Mouse (Mus musculus): ENCODE measurements around the gene Nfkb1.

Nfkb1 gene

GRCm38 (mm10) chr3:135670869-135671268 lies 20.5 kb downstream of the Nfkb1 start:
- DNase-seq (ENCODE audit: low read depth, low spot score): no peak

DNA sequence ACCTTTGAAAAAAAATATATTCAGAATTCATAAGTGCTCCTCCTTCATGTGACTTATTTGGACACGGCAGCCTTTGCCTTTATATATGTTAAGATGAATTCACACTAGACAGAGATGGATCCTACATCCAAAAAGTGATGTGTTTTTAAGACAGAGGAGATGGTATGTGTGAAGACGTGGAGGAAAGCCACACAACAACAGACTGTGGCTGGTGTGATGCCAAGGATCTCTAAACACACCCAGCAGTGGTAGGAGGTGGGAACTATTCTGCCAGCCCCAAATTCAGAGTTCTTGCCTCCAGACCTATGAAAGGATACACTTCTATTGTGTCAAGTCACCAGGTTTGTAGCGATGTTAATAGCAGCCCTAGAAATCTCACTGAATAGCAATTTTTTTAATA lies 24.3 kb downstream of the Nfkb1 start:
- no peak for DNase-seq (ENCODE audit: low read depth, low spot score)

- no peak for DNase-seq (ENCODE audit: low read depth, low spot score)
Observed at GRCm38 (mm10) chr3:135665777-135666259, 25.5 kb downstream of the Nfkb1 start.

DNA sequence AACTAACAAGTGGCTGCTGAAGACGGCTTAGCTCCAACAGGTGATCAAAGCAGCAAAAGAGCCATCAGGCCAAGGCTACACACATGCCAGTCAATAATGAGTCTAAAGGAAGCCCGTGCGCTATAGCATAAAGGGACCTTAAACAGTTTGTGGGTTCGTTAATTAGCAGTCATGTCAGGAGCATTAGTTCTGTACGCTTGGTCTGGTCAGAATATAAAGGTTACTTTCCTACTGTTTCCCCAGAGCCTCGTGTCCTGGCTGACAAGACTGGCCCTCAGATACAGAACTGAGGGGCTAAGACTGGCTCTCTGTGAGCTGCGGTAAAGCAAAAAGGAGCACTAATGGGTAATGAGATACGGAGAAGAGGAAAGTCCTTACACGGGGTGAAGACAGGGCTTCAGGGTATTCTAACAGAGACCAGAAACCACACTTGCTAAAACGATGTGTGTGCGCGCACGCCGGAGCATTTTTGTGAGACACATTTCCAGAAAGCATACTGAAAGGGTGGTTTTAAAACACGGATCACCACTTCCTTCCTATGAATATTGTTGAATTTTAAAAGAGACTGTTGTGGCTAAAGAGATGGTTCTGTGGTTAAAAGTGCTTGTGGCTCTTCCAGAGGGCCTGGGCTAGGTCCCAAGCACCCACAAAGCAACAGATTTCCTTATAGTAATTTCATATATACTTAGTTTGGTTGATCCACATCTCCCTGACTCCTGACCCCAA lies 29.0 kb downstream of the Nfkb1 start:
- no peak for DNase-seq (ENCODE audit: low read depth, low spot score)

GRCm38 (mm10) chr3:135661707-135662106 lies 29.6 kb downstream of the Nfkb1 start:
- no peak for DNase-seq (ENCODE audit: low read depth, low spot score)

DNA sequence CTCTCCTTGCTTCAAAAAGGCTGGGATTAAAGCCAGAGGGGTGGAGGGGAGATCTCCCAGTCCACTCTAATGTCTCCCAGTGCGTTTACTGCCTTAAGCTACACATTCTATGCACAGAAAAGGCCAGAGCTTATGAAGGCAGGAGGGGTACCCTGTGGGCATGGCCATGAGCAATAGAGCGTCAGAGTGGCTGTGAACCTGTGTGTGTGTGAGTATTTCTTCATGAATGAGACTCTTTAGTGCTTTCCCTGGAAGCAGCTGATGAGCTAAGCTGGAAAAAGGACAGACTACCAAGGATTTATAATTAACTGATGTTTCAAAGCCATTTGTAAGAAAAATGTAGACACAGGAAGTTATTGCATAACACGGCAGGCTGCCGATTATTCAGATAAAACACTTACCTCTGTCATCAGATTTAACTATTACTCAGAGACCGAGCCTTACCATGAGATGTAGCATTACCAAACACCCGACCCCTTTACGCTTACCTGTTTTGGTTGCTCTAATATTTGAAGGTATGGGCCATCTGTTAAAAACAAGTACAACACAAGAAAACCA lies 32.7 kb downstream of the Nfkb1 start:
- no peak for DNase-seq (ENCODE audit: low read depth, low spot score)

DNA sequence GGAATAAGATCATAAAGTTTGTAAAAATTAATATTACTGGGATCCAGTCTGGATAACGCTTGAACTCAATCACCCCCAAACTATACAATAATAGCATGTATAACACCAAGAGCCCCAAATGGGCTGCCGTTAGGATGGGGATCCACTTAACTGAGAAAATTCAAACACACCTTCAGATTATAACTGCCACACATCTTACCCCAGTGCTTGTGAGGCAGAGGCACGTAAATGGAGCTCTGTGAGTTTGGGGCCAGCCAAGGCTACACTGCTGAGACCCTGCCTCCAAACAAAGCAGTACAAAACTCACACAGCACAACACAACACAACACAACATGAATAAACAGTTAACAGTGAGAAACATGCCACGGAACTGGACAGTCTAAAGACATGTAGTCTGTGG lies 35.2 kb downstream of the Nfkb1 start:
- no peak for DNase-seq (ENCODE audit: low read depth, low spot score)

- DNase-seq (ENCODE audit: low read depth, low spot score): no peak
Observed at GRCm38 (mm10) chr3:135650773-135651555, 40.4 kb downstream of the Nfkb1 start.

DNA sequence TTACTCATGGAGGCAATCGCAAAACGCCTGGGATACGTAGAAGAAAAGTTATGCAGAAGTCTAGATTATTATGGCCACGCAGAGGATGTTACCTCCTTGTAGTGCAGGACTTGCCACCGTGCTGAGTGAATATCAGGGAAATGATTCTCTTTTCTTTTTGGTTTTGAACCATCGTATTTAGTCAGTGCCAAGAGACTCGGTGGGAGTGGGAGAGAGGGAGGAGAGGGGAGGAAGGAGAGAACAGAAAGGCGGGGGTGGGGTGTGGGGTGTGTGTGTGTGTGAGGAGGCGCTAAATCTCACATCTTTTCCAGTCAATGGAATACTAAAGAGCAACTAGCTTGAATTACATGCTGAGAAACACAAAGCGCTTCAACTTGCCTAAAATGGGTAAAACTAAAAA lies 41.5 kb downstream of the Nfkb1 start:
- DNase-seq (ENCODE audit: low read depth, low spot score): no peak

DNA sequence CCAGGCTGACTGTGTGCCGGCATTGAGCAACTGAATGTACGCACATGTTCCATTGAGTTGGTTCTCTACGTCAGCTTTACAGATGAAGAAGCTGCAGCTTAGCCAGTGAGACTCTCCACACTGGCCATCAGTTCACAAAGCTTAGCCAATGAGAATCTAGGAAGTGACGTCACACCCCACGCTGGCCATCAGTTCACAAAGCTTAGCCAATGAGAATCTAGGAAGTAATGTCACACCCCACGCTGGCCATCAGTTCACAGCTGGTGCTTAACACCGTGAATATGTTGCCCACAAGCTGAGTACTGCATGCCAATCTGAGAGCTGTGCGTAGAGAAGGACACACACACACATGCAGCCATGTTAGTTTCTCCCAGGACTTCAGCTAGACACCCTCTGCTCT lies 42.8 kb downstream of the Nfkb1 start:
- DNase-seq (ENCODE audit: low read depth, low spot score): no peak

- DNase-seq (ENCODE audit: low read depth, low spot score): no peak
Observed at GRCm38 (mm10) chr3:135646622-135647021, 44.7 kb downstream of the Nfkb1 start.

DNA sequence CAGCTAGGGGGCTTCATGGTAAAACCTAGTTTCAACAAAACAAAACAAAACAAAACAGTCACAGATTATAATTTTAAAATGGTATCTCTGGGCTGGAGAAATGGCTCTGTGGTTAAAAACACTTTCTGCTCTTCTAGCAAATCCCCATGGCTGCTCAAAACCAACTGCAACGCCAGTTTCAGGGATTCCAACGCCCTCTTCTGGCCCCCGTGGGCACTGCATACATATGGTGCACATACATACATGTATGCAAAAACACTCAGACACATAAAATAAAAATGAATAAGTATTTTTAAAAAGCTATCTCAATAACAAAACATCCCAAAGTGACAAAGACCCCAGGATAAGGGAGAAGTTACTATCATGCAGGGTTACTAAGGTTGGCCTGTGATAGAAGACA lies 46.4 kb downstream of the Nfkb1 start:
- no peak for DNase-seq (ENCODE audit: low read depth, low spot score)

DNA sequence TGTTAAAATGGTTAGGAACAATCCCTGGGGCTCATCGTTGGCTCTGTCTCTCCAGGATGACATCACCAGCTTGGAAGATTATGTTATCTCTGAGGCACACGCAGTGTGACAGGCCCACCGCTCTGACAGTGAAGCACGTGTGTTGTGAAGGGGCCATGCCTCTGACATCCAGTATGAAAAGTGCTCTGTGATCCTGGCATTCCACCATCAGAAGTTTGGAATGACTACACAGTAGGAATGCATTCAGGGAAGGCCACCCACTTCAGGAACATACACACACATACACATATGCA lies 49.8 kb downstream of the Nfkb1 start:
- DNase-seq (ENCODE audit: low read depth, low spot score): no peak

- no peak for DNase-seq (ENCODE audit: low read depth, low spot score)
Observed at GRCm38 (mm10) chr3:135640856-135641622, 50.3 kb downstream of the Nfkb1 start.

GRCm38 (mm10) chr3:135640203-135640602 lies 51.1 kb downstream of the Nfkb1 start:
- no peak for DNase-seq (ENCODE audit: low read depth, low spot score)

- no peak for DNase-seq (ENCODE audit: low read depth, low spot score)
Observed at GRCm38 (mm10) chr3:135637592-135637991, 53.8 kb downstream of the Nfkb1 start.

DNA sequence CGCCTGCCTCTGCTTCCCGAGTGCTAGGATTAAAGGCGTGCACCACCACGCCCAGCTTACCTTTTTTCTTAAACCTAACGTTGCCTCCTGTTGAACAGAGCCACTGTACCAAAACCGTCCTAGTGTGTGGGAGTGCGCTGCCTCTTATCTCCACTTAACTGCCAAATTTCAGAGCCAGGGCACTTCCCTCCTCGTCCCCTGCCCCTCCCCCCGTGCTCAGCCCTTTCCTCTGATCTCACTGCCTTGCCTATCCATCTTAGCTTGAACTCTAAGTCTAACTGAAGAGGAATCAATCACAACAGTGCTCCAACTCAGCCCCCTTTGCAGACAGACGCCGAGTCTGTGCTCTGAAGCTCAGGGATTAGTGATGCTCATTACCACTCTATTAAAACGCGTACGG lies 54.9 kb downstream of the Nfkb1 start:
- no peak for DNase-seq (ENCODE audit: low read depth, low spot score)

DNA sequence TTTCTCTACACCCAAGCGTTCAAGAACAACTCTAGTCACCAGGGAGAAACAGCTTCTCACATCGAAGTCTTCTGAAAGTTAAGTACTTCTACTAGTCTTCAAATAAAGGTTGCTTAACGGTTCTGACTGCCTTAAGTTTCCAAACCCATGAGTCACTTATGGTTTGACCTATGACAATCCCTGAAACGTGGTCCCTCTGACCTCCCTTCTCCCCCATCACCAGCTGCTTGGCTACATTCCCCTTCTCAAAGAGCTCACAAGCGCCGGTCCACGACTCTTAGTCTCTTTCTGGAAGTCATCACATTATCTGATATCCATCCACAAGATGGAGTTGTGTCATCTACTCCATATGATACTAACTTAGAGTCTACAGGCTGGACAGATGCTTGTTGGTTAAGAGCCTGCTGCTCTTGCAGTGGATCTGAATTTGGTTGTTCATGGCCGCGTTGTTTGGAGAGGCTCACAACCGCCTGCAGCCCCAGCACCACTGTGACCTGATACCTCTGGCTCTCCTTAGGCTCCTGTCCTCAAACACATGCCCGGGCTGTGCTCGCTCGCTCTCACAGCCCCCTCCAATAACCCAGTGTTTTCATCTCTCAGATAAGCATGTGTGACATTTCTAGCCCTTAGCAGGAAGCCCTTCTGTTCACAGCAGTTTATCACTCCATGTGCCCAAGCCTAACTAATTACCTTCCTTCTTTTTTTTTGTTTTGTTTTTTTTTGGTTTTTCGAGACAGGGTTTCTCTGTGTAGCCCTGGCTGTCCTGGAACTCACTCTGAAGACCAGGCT lies 55.5 kb downstream of the Nfkb1 start:
- DNase-seq (ENCODE audit: low read depth, low spot score): no peak

GRCm38 (mm10) chr3:135635030-135635429 lies 56.3 kb downstream of the Nfkb1 start:
- no peak for DNase-seq (ENCODE audit: low read depth, low spot score)

GRCm38 (mm10) chr3:135634275-135634674 lies 57.1 kb downstream of the Nfkb1 start:
- DNase-seq (ENCODE audit: low read depth, low spot score): no peak

DNA sequence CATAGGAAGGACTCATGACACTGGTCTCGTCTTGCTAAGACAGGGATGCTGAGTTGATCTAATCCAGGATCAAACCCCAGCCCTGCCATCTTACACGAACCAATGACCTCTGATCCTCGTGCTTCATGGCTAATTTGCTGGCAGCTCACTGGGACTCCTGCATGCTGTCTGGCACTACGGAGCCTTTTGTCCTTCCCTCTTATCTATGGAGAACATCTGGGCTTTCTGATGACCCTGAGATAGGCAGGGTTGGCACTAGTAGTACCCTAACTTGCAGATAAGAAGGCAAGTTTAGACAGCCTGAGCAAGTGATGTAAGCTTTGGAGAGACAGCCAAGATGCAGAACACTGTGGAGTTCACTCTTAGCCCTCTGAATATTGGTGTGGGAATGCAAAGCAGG lies 59.5 kb downstream of the Nfkb1 start:
- DNase-seq (ENCODE audit: low read depth, low spot score): no peak

Measured in retina, adult 2 months (tissue).